Mouse (Mus musculus) stomach, postnatal 0 days (tissue): ENCODE measurements at regions not wholly inside any gene's neighbourhood (a gene's known extent, or its start where the extent isn't known, plus 50 kb on each side); places are given as distances from the start of the nearest gene placed in this dataset.

Experiments used
- CTCF ChIP-seq: IDR thresholded peaks from 2 replicates; pipeline ENCODE4 v1.5.1; 2016; ENCODE audit warnings: antibody characterized with exemption, low read depth, mild to moderate bottlenecking, moderate library complexity
- EP300 ChIP-seq: optimal IDR thresholded peaks from 2 replicates; pipeline ENCODE3; 2016; ENCODE audit warnings: antibody characterized with exemption

GRCm38 (mm10) chr5:54741440-54741839, 743.1 kb downstream of the Stim2 start:
- TF ChIP-seq CTCF = no peak
- TF ChIP-seq EP300 = no peak
